Mouse (Mus musculus) cerebellum, adult 11 months (tissue): ENCODE measurements at regions not wholly inside any gene's neighbourhood (a gene's known extent, or its start where the extent isn't known, plus 50 kb on each side); places are given as distances from the start of the nearest gene placed in this dataset.

ENCODE experiments used
- DNase-seq: peaks from one replicate; pipeline ENCODE4 v3.0.0; 2022

- DNase-seq, result no peak
Observed at GRCm38 (mm10) chr7:95689161-95689833, 481.7 kb upstream of the Tenm4 start.

GRCm38 (mm10) chr7:95699506-95699905 lies 471.5 kb upstream of the Tenm4 start:
- no peak for DNase-seq

DNA sequence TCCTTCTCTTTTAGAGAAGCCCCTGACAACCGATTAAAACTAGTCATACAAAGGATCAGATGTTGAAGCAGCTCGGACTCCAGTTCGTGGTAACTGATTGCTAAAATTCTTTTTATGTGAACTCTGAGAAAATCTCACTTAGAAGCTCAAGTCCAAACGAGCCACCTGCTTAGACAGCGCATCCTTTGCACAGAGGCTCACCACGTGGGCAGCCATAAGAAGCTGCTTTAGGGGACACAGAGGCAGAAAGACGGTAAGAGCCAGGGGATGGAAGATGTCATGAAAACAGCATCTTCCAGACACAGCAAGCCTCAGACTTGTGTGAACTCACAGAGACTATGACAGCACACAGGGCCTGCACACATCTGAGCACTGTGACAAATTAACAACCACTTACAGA lies 461.0 kb upstream of the Tenm4 start:
- DNase-seq, result no peak

- no peak for DNase-seq
Observed at GRCm38 (mm10) chr7:95720083-95720482, 451.0 kb upstream of the Tenm4 start.

DNA sequence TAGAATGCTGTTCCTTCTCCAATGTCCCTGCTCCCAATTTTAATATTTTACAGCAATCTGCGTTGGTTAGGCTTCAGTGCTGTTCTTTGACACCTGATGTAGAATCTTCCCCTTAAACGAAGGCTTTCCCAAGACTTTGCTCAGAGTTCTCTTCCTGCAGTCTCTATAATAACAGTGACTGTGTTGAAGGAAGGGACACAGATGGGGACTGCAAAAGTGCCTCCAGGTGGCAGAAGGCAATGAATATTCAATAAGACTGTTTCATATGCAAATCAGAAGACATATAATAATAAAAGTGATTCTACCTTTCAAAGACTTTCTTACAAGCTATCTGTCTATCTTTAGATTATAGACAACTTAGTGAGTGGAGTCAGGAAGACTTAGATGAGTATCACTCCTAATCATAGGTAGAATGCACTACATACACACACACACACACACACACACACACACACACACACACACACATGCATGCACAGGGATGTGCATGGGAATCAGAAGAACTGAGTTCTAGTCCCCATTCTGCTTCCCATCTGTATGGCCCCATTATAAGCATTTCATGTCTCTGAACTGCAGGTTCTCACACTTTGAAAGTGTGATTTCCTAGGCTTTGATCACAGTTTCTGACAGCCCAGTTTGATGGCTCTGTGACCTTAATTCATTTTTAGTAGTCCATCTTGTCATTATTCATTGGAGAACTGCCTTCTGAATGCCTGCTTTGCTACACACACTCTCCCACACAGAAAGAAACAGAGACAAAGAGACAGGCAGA lies 445.1 kb upstream of the Tenm4 start:
- no peak for DNase-seq

GRCm38 (mm10) chr7:95733807-95734206 lies 437.2 kb upstream of the Tenm4 start:
- no peak for DNase-seq

GRCm38 (mm10) chr7:95734587-95734986 lies 436.5 kb upstream of the Tenm4 start:
- DNase-seq, result no peak

DNA sequence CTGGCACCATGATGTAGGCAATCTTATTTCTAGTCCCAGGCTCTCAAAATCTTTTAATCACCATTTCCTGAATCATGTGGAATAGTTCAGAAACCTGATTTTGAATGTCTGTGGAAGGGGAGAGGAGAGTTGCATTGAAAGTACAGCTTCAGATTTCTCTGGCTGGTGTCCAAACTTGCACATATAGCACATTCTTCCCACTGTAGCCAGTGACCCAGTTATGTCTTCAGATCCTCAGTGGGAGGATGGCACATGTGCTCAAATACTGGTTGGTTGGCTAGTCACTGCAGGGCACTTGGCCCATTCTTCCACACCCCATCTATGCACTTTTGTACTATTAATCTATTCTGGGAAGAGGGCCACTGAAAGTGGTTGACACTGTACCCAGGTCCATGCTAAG lies 434.3 kb upstream of the Tenm4 start:
- no peak for DNase-seq

- DNase-seq, result no peak
Observed at GRCm38 (mm10) chr7:95738725-95739245, 432.3 kb upstream of the Tenm4 start.

GRCm38 (mm10) chr7:95739779-95740178 lies 431.3 kb upstream of the Tenm4 start:
- no peak for DNase-seq

GRCm38 (mm10) chr7:95758375-95758774 lies 412.7 kb upstream of the Tenm4 start:
- no peak for DNase-seq

DNA sequence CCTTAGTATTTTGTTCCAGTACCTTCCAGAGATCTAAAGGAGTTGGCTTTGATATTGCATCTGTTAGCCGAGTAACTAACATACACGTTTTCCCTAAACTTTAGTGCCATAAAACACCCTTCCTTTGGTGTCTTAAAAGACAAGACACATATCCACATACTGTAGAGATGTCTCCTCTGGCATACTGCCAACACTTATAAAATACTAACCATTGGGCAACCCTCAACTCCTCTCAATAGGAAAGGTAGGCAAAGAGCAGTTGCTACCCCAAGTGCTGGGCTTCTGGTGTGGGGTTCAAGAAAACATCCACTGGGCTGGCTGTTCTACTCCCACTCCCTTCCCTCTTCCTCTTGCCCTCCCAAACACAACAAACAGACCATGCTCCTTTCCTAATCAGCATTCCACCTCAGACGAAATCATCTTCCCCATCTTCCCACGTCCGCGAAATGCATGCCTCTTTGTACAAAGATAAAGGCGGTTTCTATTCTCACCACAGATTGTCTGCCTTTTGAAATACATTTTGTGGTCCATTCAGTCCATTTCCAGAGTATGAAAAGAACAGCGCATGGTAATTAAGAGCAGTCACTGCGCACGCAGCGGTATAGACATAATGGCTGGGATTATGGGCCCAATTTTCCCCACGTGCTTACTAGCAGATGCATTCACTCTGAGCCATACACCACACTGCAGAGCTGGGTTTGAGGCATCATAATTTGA lies 409.9 kb upstream of the Tenm4 start:
- DNase-seq, result no peak

DNA sequence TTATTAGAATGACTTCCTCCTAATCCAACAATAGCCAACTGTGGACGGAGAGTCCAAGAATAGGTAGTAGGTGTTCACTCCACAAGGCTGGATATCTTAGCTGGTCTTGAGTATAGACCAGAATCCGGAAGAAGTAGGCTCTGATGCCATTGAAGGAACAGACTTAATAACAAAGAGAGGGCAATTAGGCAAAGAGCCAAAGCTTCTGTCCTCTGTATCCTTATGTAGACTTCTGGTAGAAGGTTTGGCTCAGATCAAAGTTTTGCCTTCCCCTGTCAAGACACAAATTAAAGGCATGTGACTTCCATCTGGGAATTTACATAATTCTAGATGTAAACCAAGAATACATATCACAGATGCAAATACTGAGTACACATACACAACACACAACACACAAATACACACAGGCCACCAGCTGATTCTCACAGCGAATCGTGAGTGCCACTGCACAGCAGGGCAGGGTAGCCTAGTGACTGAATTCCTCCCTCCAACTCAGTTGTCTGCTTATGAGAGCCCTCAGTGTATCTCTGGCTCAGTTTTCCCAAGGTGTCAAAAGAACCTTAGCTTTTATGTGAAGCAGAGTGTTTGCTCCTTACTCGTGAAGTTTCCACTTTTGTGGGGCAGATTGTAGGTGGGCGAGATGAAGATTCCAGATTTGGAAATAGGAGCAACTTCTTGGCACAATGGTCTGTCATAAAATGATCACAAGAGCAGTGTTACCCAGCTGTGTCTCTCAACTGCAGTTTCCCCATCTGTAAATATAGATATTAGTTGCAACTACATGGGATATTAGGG lies 404.5 kb upstream of the Tenm4 start:
- DNase-seq, result no peak

DNA sequence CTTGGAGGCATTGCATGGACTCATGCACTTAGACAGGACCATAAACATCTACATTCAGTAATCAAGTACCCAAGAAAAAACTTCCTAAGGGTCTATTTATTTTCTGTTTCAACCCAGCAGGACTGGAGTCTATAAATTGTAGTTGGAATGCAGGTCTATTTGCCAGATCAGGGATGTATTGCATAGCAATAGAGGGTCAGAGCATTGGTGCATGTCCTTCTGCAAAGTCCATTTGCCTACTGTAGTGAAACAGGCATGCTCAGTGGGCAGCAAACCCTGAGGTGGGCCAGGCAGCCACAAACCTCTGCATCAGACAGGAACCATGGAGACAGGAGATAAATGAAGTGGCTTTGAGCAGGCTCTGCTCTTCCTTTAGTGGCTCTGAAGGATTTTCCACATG lies 386.5 kb upstream of the Tenm4 start:
- no peak for DNase-seq

- DNase-seq, result no peak
Observed at GRCm38 (mm10) chr7:95787543-95787942, 383.5 kb upstream of the Tenm4 start.

- DNase-seq, result no peak
Observed at GRCm38 (mm10) chr7:95787951-95788350, 383.1 kb upstream of the Tenm4 start.

GRCm38 (mm10) chr7:95789424-95789823 lies 381.6 kb upstream of the Tenm4 start:
- DNase-seq, result no peak

DNA sequence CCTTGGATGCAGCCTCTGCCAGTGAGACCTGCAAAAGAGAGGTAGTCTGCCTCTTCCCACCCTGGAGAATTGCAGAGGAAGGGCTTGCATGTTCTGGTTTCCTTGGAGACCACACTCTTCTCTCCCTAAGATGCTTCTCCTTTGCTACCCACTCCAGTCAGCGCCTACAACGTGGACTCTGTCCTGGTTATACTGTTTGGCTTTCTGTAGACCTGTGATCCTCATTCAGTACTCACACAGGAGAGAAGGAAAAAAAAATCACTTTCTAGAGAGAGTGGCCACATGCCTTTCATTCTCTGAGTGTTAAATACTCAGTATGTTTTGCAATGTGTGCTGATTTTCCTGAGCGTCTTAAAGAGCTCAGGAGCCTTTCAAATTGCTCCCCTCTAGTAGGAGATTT lies 372.0 kb upstream of the Tenm4 start:
- no peak for DNase-seq

DNA sequence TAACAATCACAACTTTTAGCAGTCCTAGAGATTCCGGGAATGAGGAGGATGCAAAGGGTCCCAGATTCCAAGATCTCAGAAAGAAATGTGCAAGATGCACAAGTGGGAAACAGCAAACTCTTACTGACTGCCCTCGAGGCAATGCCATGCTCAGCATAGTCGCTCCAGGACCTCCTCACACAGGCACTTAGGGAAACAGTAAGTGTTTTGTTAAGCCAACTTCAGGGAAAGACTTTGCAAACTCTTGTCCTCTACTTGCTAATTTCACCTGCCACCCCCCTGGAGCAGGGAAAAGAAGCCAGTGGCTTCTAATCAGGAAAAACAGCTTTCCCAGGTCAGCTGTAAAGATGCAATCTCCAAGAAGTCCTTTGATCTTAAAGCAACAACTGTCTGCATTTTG lies 361.4 kb upstream of the Tenm4 start:
- DNase-seq, result no peak

DNA sequence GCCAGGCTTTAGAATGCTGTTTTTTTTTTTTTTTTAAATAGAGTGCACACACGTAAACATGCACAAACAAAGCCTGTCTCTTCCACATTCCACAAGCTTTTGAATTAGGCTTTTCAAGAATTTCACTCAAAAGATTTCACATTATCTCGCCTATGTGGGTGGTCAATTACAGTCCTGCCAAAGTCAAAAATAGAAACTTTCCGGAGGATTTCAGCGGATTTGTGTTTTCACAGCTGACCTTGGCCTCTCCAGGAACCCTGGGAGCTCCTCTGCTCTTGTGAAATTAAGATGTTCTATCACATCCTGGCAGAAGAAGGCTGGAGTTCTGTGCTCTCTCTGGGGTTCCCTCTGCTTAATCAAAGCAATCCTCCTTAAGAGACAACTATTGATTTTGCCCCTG lies 360.9 kb upstream of the Tenm4 start:
- DNase-seq, result no peak

- DNase-seq, result no peak
Observed at GRCm38 (mm10) chr7:95814865-95815264, 356.2 kb upstream of the Tenm4 start.

DNA sequence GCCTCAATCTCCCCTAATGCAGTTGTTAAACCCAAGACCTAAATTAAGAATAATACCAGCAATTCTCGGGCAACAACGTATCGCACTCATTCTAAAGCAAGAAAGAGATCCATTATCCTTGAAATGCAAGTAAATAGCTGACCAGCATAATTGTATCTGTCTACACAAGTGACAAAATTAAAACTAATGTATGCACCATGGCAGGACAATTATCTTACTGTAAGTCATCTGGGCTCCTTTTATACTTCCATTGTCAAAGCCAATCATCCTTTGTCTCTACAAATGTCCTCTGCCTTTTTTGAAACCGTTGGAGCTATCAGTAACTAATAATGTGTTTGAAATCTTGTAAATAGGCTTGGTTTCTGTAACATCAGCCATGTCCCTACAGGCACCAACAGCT lies 347.5 kb upstream of the Tenm4 start:
- DNase-seq, result no peak

GRCm38 (mm10) chr7:95829889-95830288 lies 341.2 kb upstream of the Tenm4 start:
- DNase-seq, result no peak
